8 mouse cellular contexts compared by ENCODE assay signal in the genomic region with DNA sequence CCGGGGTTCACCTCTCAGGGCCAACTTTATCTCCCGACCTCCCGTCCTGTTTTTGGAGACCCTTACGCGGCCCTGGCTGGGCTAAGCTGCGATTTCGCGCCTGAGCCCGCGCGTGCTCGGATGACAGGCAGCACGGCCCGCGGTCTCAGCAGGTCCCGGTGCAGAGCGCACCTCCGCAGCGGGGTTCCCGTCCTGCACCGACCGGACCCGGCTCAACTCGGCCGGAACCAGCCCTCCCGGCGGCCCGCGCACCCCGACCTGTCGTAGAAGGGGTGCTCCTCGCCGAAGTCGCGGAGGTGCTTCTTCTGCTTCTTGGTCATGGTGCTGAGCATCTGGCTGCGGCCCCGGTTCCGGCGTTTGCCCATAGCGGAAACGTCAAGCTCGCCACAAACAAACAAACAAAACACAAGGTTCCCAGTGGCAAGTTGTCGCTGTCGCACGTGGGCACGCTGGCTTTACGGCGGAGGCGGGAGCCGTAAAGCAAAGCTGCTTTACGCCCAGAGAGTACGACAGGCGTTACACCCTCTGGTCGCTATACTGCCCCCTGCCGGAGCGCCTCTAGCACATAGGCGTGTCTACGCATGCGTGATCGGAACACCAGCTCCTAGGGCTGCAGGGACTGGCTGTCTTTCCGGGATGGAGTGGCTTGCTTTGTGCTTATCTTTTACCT. TPM values are rescaled to one million over a fixed set of nuclear protein-coding genes. Genes with fewer than 3 reads are reported as not detected.
DNase-seq lines count a peak whose midpoint lies in the region; ATAC-seq lines count a peak whose summit lies in the region.

A gene (minus strand): TSS at position 487 of the 670 bp plus-strand sequence.

- H3K27ac ChIP-seq in forebrain, embryonic 14.5 days (ENCODE audit: low read depth, low read length): peak within 1 kb of the TSS; percentile 64; the same call in 1 of the 2 replicates
- H3K27ac ChIP-seq in neural tube, embryonic 15.5 days (replicated peaks): peak within 1 kb of the TSS; percentile 73

- peaks cover 10% of the 10 kb centered on the region for H3K4me1 ChIP-seq in forebrain, embryonic 14.5 days (ENCODE audit: control insufficient read depth, insufficient read depth, low read length)
- H3K4me1 ChIP-seq in neural tube, embryonic 15.5 days: peaks cover 14% of the 10 kb centered on the region

- peak within 1 kb of the TSS; percentile 98 for H3K4me3 ChIP-seq in forebrain, embryonic 14.5 days (ENCODE audit: low read depth, low read length)
- H3K4me3 ChIP-seq in neural tube, embryonic 15.5 days (replicated peaks): peak within 1 kb of the TSS; percentile 77

- peak within 1 kb of the TSS; percentile 85 for H3K9ac ChIP-seq in forebrain, embryonic 14.5 days (ENCODE audit: low read length)
- peak within 1 kb of the TSS; percentile 82 for H3K9ac ChIP-seq in neural tube, embryonic 15.5 days (replicated peaks)

- WGBS in forebrain, embryonic 14.5 days: under 1% methylated on average over 61 of the region's 61 CpGs
- WGBS in neural tube, embryonic 15.5 days: 1% methylated on average over 61 of the region's 61 CpGs

- peaks cover 26% of the 10 kb centered on the region for H3K36me3 ChIP-seq in forebrain, embryonic 14.5 days (ENCODE audit: control insufficient read depth, insufficient read depth, low read length)
- peaks cover 15% of the 10 kb centered on the region for H3K36me3 ChIP-seq in neural tube, embryonic 15.5 days

- H3K9me3 ChIP-seq in forebrain, embryonic 14.5 days (replicated peaks; ENCODE audit: control insufficient read depth, low read length): no peaks in the 10 kb centered on the region
- no peaks in the 10 kb centered on the region for H3K9me3 ChIP-seq in neural tube, embryonic 15.5 days (replicated peaks)

- peak within 1 kb of the TSS; percentile 58 for H3K4me2 ChIP-seq in forebrain, embryonic 14.5 days (ENCODE audit: low read length)
- H3K4me2 ChIP-seq in neural tube, embryonic 15.5 days: peak within 1 kb of the TSS; percentile 65

- intact Hi-C loops in heart, postnatal 14 days (cut with DNase I): loop anchor here (5.0 to 10.0 kb wide), 3 partner anchors 42 to 355 kb away; a partner anchor contains a TSS

- DNase-seq in ES-CJ7 (ENCODE audit: low read depth, low spot score): peak; percentile 99
- DNase-seq in cerebellum, adult 11 months: peak; percentile 95
- peak; percentile 100 for DNase-seq in forebrain, embryonic 14.5 days (ENCODE audit: low spot score)
- peak; percentile 98 to 99 for DNase-seq in heart, postnatal 14 days
- DNase-seq in layer of hippocampus, adult 11-12 months (ENCODE audit: low spot score): peak; percentile 97
- DNase-seq in lung, adult 18-20 months: peak; percentile 94 to 97
- DNase-seq in testis, postnatal 14 days (ENCODE audit: low spot score): peak; percentile 97

- no peaks in the 10 kb centered on the region for H3K27me3 ChIP-seq in forebrain, embryonic 14.5 days (replicated peaks; ENCODE audit: control insufficient read depth, insufficient read depth, low read length)
- H3K27me3 ChIP-seq in neural tube, embryonic 15.5 days (replicated peaks): no peaks in the 10 kb centered on the region

- peak; percentile 94 for ATAC-seq in forebrain, embryonic 14.5 days
- peak; percentile 93 for ATAC-seq in neural tube, embryonic 15.5 days (ENCODE audit: low FRiP score)

RNA-seq across cellular contexts. Expression of the gene that starts here (rescaled TPM):
- polyA plus RNA-seq in forebrain, embryonic 14.5 days (2014; fragmentation: Nextera tagmentation; extraction: Ambion mirVana): 9.6 and 10.6 TPM in 2 replicates
- total RNA-seq in heart, postnatal 14 days (2021): 10 to 100 TPM in 1 of 2 experiments, 1 to 10 TPM in 1; 9.7 to 10.1 TPM
- 7.8 TPM in 2 replicates for polyA plus RNA-seq in neural tube, embryonic 15.5 days (2015; fragmentation: Nextera tagmentation; extraction: Ambion mirVana)

Comparison
In these comparisons a context has a peak if more than half of its experiments do, and no peak if none do; other contexts are left out.
1. Peak in every context shown above with its lines: DNase-seq, ATAC-seq, H3K4me3 ChIP-seq and H3K27ac ChIP-seq.